Mouse (Mus musculus) hindbrain, postnatal 0 days (tissue): ENCODE data around the gene Rad18. TPM values are rescaled to one million over a fixed set of nuclear protein-coding genes. Genes with fewer than 3 reads are reported as not detected.
"Not testable (repeated sequence)": the region's sequence is repeated elsewhere in the genome, so short reads cannot be mapped to it uniquely, and the experiment has no call there.

Experiments
- ATAC-seq: fragments of 200-750 bp; cut with Nextera tagmentation; 2 replicates; pipeline ENCODE4 v1.8.0; 2017; ENCODE audit warnings: mild to moderate bottlenecking, moderate TSS enrichment, moderate library complexity
- DNase-seq: peaks from one replicate; pipeline ENCODE4 v3.0.0-alpha.2; 2015; ENCODE audit warnings: low spot score
- H3K27ac ChIP-seq: fragments of 300-500 bp; sonication (generic); 2 replicates; pipeline ENCODE4 v1.5.1; 2014; ENCODE audit warnings: mild to moderate bottlenecking
- H3K27me3 ChIP-seq: fragments of 300-500 bp; sonication (generic); 2 replicates; pipeline ENCODE4 v1.6.1; 2014; ENCODE audit warnings: low read length, mixed read lengths; ENCODE audit not compliant: insufficient read depth
- H3K36me3 ChIP-seq: fragments of 300-500 bp; sonication (generic); 2 replicates; pipeline ENCODE4 v1.6.1; 2014; ENCODE audit warnings: low read length, mixed read lengths; ENCODE audit not compliant: insufficient read depth
- H3K4me1 ChIP-seq: fragments of 300-500 bp; sonication (generic); 2 replicates; pipeline ENCODE4 v1.6.1; 2014; ENCODE audit warnings: antibody characterized with exemption, low read length, mixed read lengths; ENCODE audit not compliant: insufficient read depth
- H3K4me2 ChIP-seq: fragments of 300-500 bp; sonication (generic); 2 replicates; pipeline ENCODE4 v1.6.1; 2014; ENCODE audit warnings: low read depth, mild to moderate bottlenecking, low read length, moderate library complexity, mixed read lengths
- H3K4me3 ChIP-seq: fragments of 300-500 bp; sonication (generic); 2 replicates; pipeline ENCODE4 v1.5.1; 2014; ENCODE audit warnings: low read length
- H3K9ac ChIP-seq: fragments of 300-500 bp; sonication (generic); replicated peaks from 2 replicates; pipeline ENCODE4 v1.6.1; 2014; ENCODE audit warnings: mild to moderate bottlenecking, low read length, moderate library complexity, mixed read lengths
- H3K9me3 ChIP-seq: fragments of 300-500 bp; sonication (generic); 2 replicates; pipeline ENCODE4 v1.6.1; 2016; ENCODE audit warnings: low read length, mixed read lengths
- CTCF ChIP-seq: IDR thresholded peaks from 2 replicates; pipeline ENCODE4 v1.5.1; 2016; ENCODE audit warnings: antibody characterized with exemption, control low read depth, low read depth
- WGBS: fragments of 180-500 bp; shearing (Covaris S2); extraction: QIAGEN DNeasy Blood & Tissue Kit; methylation state at CpG from one replicate; pipeline ENCODE4 v1.1.7; 2014; 5-methylcytosine and 5-hydroxymethylcytosine counted together
- polyA plus RNA-seq: library from polyadenylated mRNA; unstranded; fragments of >200 nt; fragmentation: Nextera tagmentation; extraction: Ambion mirVana; gene quantifications from 2 replicates; pipeline ENCODE4 v1.2.1, GENCODE M21; 2015
- total RNA-seq: library from RNA; depleted of rRNA; stranded (reverse); fragments of >200 nt; gene quantifications from 2 replicates; pipeline ENCODE4 v1.2.3, GENCODE M21; 2014

Rad18 gene
- total and polyA plus RNA-seq, 2 experiments from 2014 or later = 8.3 to 18.2 TPM

DNA sequence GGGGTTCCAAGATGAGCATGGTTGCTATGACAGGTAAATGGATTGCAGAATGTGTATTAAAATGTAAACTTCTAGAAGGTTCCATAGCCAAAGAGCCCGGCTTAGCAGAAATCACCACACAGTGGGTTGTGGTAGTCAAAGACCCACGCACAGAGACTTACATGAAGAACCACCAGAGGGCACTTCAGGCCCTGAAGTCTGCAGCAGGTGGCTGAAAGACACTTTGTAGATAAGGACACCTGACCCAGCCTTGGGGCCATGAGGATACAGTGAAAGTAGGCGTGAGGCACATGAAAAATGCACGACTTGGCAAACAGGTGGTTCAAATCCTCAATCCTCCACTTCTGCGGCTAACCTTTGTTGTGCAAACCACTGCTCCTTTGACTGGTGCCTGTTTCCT is 20.7 kb upstream of the Rad18 start:
- H3K27me3 ChIP-seq = no peaks in the 10 kb centered on the region
- DNase-seq (peak; percentile 74), ATAC-seq (peak; percentile 66; the same call in 1 of the 2 replicates)
- no peaks in the 10 kb centered on the region for H3K9me3 ChIP-seq
- peak; percentile 76 for TF ChIP-seq CTCF
- no peak overlapping the region for H3K4me3 ChIP-seq
- 58% methylated on average over 5 of the region's 5 CpGs for WGBS
- no peak overlapping the region for H3K9ac ChIP-seq
- H3K4me2 ChIP-seq = no peak overlapping the region
- no peaks in the 10 kb centered on the region for H3K4me1 ChIP-seq
- peaks cover 5% of the 10 kb centered on the region; the same call in 1 of the 2 replicates for H3K36me3 ChIP-seq
- no peak overlapping the region for H3K27ac ChIP-seq

DNA sequence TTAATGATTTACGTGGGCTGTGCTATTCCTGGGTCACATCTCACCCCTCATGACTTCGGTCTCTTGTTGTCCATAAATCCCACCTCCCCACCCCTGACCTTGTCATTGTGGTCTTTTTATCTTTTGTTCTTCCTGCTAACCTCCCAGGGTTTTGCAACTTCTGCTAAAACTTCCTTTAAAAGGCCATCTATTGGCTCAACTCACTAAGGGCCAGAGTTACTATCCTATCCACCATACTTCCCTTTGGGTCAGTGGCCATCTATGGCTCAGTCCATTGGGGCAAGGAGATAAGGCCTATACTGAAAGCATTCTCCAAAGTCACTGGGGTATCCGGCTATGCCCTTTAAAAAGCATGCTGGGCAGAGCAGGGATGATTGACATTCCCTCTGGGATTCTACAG is 17.5 kb upstream of the Rad18 start:
- Histone ChIP-seq H3K4me1 (no peaks in the 10 kb centered on the region), H3K9me3 (no peaks in the 10 kb centered on the region), H3K4me3 (no peak overlapping the region), H3K27me3 (no peaks in the 10 kb centered on the region), H3K36me3 (no peaks in the 10 kb centered on the region), H3K4me2 (no peak overlapping the region), H3K9ac (no peak overlapping the region), H3K27ac (no peak overlapping the region)
- WGBS = 75% methylated on average over 3 of the region's 3 CpGs
- DNase-seq (no peak), ATAC-seq (no peak)
- no peak for TF ChIP-seq CTCF

DNA sequence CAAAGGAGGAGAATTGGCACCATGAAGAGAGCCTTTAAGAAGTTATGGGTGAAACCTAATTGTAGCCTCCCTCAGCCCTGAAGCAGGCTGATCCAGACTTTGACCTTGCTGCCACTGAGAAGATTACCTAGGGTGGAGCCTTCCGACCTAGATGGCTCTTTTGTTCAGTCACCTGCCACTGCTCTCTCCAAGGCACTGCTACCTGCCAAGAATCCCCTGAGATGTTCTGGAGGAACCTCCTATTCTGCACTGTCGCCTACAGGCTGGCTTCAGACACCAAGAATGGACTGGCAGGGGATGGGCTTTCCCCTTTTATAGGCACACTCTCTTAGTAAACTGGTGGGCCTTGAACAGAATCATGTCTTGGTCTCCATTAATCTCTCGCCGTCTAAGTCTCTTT is 5.8 kb upstream of the Rad18 start:
- not testable (repeated sequence) for H3K9me3 ChIP-seq, H3K9ac ChIP-seq, H3K27me3 ChIP-seq, ATAC-seq, H3K4me2 ChIP-seq, H3K36me3 ChIP-seq, DNase-seq, H3K27ac ChIP-seq, H3K4me3 ChIP-seq, H3K4me1 ChIP-seq
- WGBS = 87% methylated on average over 4 of the region's 4 CpGs

DNA sequence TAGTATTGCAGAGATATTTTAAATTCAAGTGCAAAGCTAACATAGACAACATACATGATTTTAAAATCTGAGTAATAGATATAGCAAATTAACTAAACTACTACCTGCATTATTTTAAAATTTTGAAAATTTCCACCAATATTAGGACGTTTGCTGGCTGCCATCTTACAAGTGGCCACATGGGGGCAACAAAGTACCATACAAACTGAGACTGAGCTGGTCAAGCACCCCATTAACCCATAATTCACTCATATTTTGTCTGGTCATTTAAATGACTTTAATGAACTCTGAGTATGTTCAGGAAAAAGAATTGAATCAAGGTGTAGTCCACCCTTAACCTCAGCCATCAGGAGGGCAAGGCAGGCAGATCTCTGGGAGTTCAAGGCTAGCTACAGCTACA is 3.9 kb upstream of the Rad18 start:
- H3K27me3 ChIP-seq = no peaks in the 10 kb centered on the region
- TF ChIP-seq CTCF = peak; percentile 89
- H3K4me1 ChIP-seq = no peaks in the 10 kb centered on the region
- H3K9me3 ChIP-seq = no peaks in the 10 kb centered on the region
- no peak for ATAC-seq
- peak; percentile 69 for DNase-seq
- 0% methylated on average over 1 of the region's 1 CpGs for WGBS
- H3K4me3 ChIP-seq = no peak overlapping the region
- no peak overlapping the region for H3K9ac ChIP-seq
- no peaks in the 10 kb centered on the region for H3K36me3 ChIP-seq
- no peak overlapping the region for H3K27ac ChIP-seq
- H3K4me2 ChIP-seq = no peak overlapping the region

DNA sequence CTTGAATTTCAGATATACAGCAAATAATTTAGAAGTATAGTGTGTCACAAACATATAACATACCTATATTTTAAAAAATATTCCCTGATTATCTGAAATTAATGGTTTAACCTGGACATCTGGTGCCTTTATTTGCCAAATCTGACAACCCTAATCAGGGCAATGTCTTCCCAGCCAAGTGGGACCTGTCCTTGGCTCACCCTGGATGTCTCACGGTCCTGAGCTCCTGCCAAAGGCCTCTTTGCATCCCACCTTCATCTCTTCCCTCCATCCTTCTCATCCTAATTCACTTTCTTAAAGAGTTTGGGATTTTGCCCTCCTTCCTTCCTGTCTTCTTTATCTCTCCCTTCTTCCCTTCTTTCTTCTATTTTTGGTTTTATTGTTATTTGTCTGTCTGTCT is 2.6 kb upstream of the Rad18 start:
- TF ChIP-seq CTCF = no peak
- no peaks in the 10 kb centered on the region for H3K9me3 ChIP-seq
- DNase-seq = no peak
- H3K4me2 ChIP-seq = no peak overlapping the region
- 42% methylated on average over 1 of the region's 1 CpGs for WGBS
- no peak overlapping the region for H3K27ac ChIP-seq
- H3K9ac ChIP-seq = no peak overlapping the region
- no peak for ATAC-seq
- no peaks in the 10 kb centered on the region for H3K27me3 ChIP-seq
- no peaks in the 10 kb centered on the region for H3K4me1 ChIP-seq
- H3K4me3 ChIP-seq = no peak overlapping the region
- H3K36me3 ChIP-seq = no peaks in the 10 kb centered on the region

DNA sequence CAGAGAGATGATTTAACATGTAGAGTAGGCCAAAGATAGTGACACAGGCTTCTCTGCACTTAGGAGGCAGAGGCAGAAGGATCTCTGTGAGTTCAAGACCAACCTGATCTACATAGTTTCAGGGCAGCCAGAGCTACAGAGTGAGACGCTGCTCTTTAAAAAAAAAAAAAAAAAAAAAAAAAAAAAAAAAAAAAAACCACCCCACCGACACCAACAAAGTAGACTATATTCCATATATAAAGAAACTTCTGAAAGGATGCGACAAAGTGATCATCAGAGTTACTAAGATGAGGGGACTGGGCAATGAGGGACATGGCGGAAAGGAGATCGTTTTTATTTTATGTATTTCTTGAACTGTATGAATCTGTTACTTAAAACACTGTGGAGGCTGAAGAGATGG is 2.0 kb downstream of the Rad18 start:
- Histone ChIP-seq H3K27me3 (no peaks in the 10 kb centered on the region), H3K9me3 (no peaks in the 10 kb centered on the region), H3K4me2 (no peak overlapping the region), H3K36me3 (no peaks in the 10 kb centered on the region), H3K4me3 (no peak overlapping the region), H3K27ac (no peak overlapping the region), H3K9ac (no peak overlapping the region), H3K4me1 (no peaks in the 10 kb centered on the region)
- no peak for TF ChIP-seq CTCF
- DNase-seq = no peak
- WGBS = 88% methylated on average over 5 of the region's 5 CpGs
- ATAC-seq = no peak

DNA sequence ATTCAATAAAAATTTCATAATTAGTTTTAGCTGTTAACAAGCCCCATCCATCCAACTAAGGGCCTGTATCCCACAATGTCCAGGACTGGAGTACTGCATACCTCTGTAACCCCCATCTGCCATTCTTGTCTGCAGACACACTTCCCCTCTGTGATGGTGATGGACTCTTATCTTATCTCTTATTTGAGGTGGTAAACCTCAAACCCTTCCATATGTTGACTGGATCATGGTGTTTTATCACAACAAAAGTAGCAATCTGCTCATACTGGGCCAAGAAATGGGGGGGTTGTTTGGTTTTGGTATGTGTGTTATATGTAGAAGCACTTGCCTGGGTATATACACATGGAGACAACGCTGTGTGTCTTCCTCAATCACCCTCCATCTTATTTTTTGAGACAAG is 5.0 kb downstream of the Rad18 start:
- no peak overlapping the region for H3K4me3 ChIP-seq
- no peak for DNase-seq
- no peak for TF ChIP-seq CTCF
- H3K27ac ChIP-seq = no peak overlapping the region
- no peaks in the 10 kb centered on the region for H3K4me1 ChIP-seq
- H3K36me3 ChIP-seq = no peaks in the 10 kb centered on the region
- WGBS = 94% methylated on average over 1 of the region's 1 CpGs
- no peak overlapping the region for H3K9ac ChIP-seq
- no peak for ATAC-seq
- H3K4me2 ChIP-seq = no peak overlapping the region
- no peaks in the 10 kb centered on the region for H3K9me3 ChIP-seq
- H3K27me3 ChIP-seq = no peaks in the 10 kb centered on the region
